Comparison of ENCODE assay signal across 18 mouse cellular contexts in the genomic region with DNA sequence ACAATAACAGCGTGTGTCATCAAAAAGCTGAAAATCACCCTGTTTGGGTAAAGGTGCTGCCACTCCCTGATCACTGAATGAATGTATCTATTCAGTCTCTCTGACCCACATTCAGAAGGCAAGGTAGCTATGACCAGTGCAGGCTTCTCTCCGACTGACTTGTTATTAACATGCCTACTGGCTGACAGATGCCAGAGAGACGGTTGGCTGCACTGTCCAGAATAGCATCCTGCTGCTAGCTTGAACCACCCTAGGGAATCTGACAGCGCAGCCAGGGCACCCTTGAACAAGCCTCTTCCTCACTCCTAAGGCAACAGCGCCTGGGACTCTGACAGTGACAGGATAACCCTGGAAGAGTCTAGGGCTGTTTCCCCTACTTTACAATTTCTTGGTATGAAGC. TPM values are rescaled to one million over a fixed set of nuclear protein-coding genes. Genes with fewer than 3 reads are reported as not detected.
A peak's percentile ranks its signal among the peaks of the same experiment; 100 is the strongest.
DNase-seq lines count a peak whose midpoint lies in the region; ATAC-seq and TF ChIP-seq lines count a peak whose summit lies in the region.
"Had no signal": no experiment of that assay in that cellular context is flagged by ENCODE, and none has a peak within 500 bp of the region (broad histone marks: within the 10 kb centered on the region; RNA-seq: fewer than 3 reads in every experiment).

No protein-coding gene starts in this region.

- 57% methylated on average over 5 of the region's 5 CpGs for WGBS in heart, adult 2 months
- 79% methylated on average over 5 of the region's 5 CpGs for WGBS in limb, embryonic 15.5 days
- 89% methylated on average over 5 of the region's 5 CpGs for WGBS in limb, embryonic 10.5 days
- 40% methylated on average over 5 of the region's 5 CpGs for WGBS in liver, embryonic 15.5 days (ENCODE audit: insufficient replicate concordance)

- TF ChIP-seq CTCF in heart, adult 2 months (IDR thresholded peaks at IDR 0.05) = no peak

- H3K4me2 ChIP-seq in limb, embryonic 15.5 days = no peak overlapping the region
- H3K4me2 ChIP-seq in liver, embryonic 15.5 days = no peak overlapping the region
- H3K4me2 ChIP-seq: midbrain, embryonic 13.5 days had no signal

- no peak for TF ChIP-seq POLR2A in heart, adult 2 months (IDR thresholded peaks at IDR 0.05; ENCODE audit: insufficient read depth, low read depth, low read length)

- H3K4me1 ChIP-seq in heart, adult 2 months (ENCODE audit: control insufficient read depth, insufficient read depth, low read length) = peaks cover 46% of the 10 kb centered on the region
- H3K4me1 ChIP-seq in limb, embryonic 15.5 days = peaks cover 66% of the 10 kb centered on the region
- H3K4me1 ChIP-seq in limb, embryonic 10.5 days = peaks cover 69% of the 10 kb centered on the region
- H3K4me1 ChIP-seq in liver, embryonic 15.5 days (replicated peaks) = peaks cover 76% of the 10 kb centered on the region

- intact Hi-C loops in heart, adult 2 months (cut with DNase I) = no loop called here
- intact Hi-C loops in heart, postnatal 36 days (cut with DNase I) = no loop called here

- peaks cover 1% of the 10 kb centered on the region; the same call in 1 of the 2 replicates for H3K79me2 ChIP-seq in heart, adult 2 months (replicated peaks; ENCODE audit: control insufficient read depth, insufficient read depth, low read length)

- TF ChIP-seq EP300 in heart, adult 2 months (IDR thresholded peaks at IDR 0.05; ENCODE audit: insufficient read depth, low read depth, low read length) = no peak

- peaks cover 28% of the 10 kb centered on the region for H3K36me3 ChIP-seq in heart, adult 2 months (ENCODE audit: control insufficient read depth, insufficient read depth, low read length)
- H3K36me3 ChIP-seq in limb, embryonic 15.5 days = no peaks in the 10 kb centered on the region
- no peaks in the 10 kb centered on the region for H3K36me3 ChIP-seq in limb, embryonic 10.5 days
- no peaks in the 10 kb centered on the region for H3K36me3 ChIP-seq in liver, embryonic 15.5 days (replicated peaks)
- H3K36me3 ChIP-seq: midbrain, embryonic 13.5 days had no signal

- no peak for ATAC-seq in limb, embryonic 15.5 days (ENCODE audit: insufficient number of reproducible peaks, low FRiP score, low TSS enrichment, low read depth)
- no peak for ATAC-seq in liver, embryonic 15.5 days (ENCODE audit: insufficient read depth)
- ATAC-seq: midbrain, embryonic 13.5 days had no signal

- peak overlapping the region; percentile 78 for H3K27ac ChIP-seq in heart, adult 2 months
- 0 out of 2 replicates have a peak overlapping the region, but pooled peaks have one; percentile 7 for H3K27ac ChIP-seq in limb, embryonic 15.5 days
- no peak overlapping the region for H3K27ac ChIP-seq in limb, embryonic 10.5 days
- H3K27ac ChIP-seq in liver, embryonic 15.5 days (replicated peaks) = peak overlapping the region; percentile 74; the same call in 1 of the 2 replicates
- H3K27ac ChIP-seq: layer of hippocampus, adult 2 months; midbrain, embryonic 13.5 days; stomach, postnatal 0 days had no signal

- H3K4me3 ChIP-seq in heart, adult 2 months = no peak overlapping the region
- no peak overlapping the region for H3K4me3 ChIP-seq in limb, embryonic 15.5 days
- H3K4me3 ChIP-seq in limb, embryonic 10.5 days = no peak overlapping the region
- H3K4me3 ChIP-seq in liver, embryonic 15.5 days (replicated peaks) = no peak overlapping the region
- H3K4me3 ChIP-seq: layer of hippocampus, adult 2 months; midbrain, embryonic 13.5 days had no signal

- DNase-seq in adrenal gland, adult 2 months = peak; percentile 45
- no peak for DNase-seq in adrenal gland, postnatal 25 days
- DNase-seq in heart, adult 2 months = peak in 1 of 2 experiments; percentile 53
- no peak for DNase-seq in heart, postnatal 36 days
- DNase-seq in limb, embryonic 10.5 days (ENCODE audit: low spot score) = no peak
- no peak for DNase-seq in neural tube, embryonic 10.5 days (ENCODE audit: extremely low spot score, low spot score)
- DNase-seq: adrenal gland, postnatal 14 days; cerebellum, adult 8-10 months; kidney, adult 2 months; kidney, postnatal 14 days; layer of hippocampus, postnatal 36 days; lung, postnatal 14 days had no signal

- H3K9ac ChIP-seq in heart, adult 2 months (ENCODE audit: low read depth, low read length) = no peak overlapping the region
- no peak overlapping the region for H3K9ac ChIP-seq in limb, embryonic 15.5 days
- no peak overlapping the region for H3K9ac ChIP-seq in liver, embryonic 15.5 days
- H3K9ac ChIP-seq: midbrain, embryonic 13.5 days had no signal

- no peaks in the 10 kb centered on the region for H3K27me3 ChIP-seq in heart, adult 2 months (ENCODE audit: control insufficient read depth, insufficient read depth, low read length)
- no peaks in the 10 kb centered on the region for H3K27me3 ChIP-seq in limb, embryonic 15.5 days
- no peaks in the 10 kb centered on the region for H3K27me3 ChIP-seq in limb, embryonic 10.5 days (ENCODE audit: low read depth, poor library complexity, severe bottlenecking)
- H3K27me3 ChIP-seq in liver, embryonic 15.5 days = no peaks in the 10 kb centered on the region
- H3K27me3 ChIP-seq: Patski had no signal

- H3K9me3 ChIP-seq in limb, embryonic 15.5 days = no peaks in the 10 kb centered on the region
- H3K9me3 ChIP-seq in limb, embryonic 10.5 days (replicated peaks) = no peaks in the 10 kb centered on the region
- no peaks in the 10 kb centered on the region for H3K9me3 ChIP-seq in liver, embryonic 15.5 days (replicated peaks)
- H3K9me3 ChIP-seq: midbrain, embryonic 13.5 days had no signal

RNA-seq across cellular contexts. Expression of gene Tgfbr3, which starts 53.4 kb away (rescaled TPM):
- total RNA-seq in adrenal gland, adult 2 months (2021) = 100 to 1,000 TPM; 206 to 233 TPM
- 133 and 171 TPM in 2 replicates for polyA plus RNA-seq in adrenal gland, adult 2 months (2012; rRNA removed)
- total RNA-seq in adrenal gland, postnatal 25 days (2021) = 192 and 326 TPM in 2 replicates
- total RNA-seq in heart, adult 2 months (2021) = 10 to 100 TPM; 41.2 to 47.6 TPM
- 27.2 and 32.6 TPM in 2 replicates for polyA plus RNA-seq in heart, adult 2 months (2012; rRNA removed)
- total RNA-seq in heart, postnatal 36 days (2021) = 10 to 100 TPM; 53.5 to 54.2 TPM
- polyA plus RNA-seq in limb, embryonic 15.5 days (2015; fragmentation: Nextera tagmentation; extraction: Ambion mirVana) = 27.2 and 30.7 TPM in 2 replicates
- polyA plus RNA-seq in limb, embryonic 10.5 days (2016; fragmentation: Nextera tagmentation; extraction: Ambion mirVana) = 12.1 and 13.6 TPM in 2 replicates
- polyA plus RNA-seq in liver, embryonic 15.5 days (2015; fragmentation: Nextera tagmentation; extraction: Ambion mirVana) = 6.0 TPM in 2 replicates
